Mouse (Mus musculus): ENCODE measurements around the gene Olfm2. TPM values are rescaled to one million over a fixed set of nuclear protein-coding genes. Genes with fewer than 3 reads are reported as not detected.
A peak's percentile ranks its signal among the peaks of the same experiment; 100 is the strongest.

Gene Olfm2
- polyA plus RNA-seq, 1 experiment, result 162 TPM

DNA sequence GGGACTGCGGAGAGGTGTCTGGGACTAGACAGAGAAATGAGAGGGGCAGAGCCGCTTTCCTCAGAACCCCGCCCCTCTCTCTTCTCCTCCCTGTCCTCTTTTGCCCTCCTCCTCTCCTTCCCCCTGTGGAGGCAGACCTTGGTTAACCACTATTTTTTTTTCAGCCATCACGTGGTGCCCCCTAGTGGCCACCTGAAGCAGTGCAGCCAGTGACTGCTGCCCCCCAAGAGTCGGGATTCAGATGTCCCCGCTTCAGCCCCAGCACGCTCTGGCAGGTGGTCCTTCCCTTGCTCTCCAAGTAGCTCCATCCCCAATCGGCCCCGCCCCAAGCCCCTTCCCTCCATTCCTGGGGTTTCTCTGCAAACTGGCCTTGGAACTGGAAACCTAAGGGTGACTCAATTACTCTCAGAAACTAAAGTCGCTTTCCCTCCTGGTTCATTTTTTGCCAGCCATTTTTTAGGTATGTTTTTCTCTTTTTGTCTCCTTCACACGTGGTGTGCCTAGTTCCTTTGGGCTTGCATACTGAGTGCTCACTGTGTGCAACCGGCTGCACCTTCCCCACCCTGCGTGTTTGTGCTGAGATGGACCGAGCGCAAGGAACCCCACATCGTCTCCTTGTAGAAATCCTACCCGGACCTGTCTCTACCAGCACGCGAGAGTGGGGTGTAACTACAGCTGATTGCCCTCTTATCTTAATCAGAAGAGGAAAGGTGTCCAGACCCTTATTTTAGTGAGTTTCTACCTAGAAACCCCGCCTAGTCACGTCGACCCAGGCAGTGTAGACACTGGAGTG is 2.0 kb downstream of the Olfm2 start:
- TF ChIP-seq POLR2A (IDR thresholded peaks at IDR 0.05; ENCODE audit: borderline replicate concordance, extremely low read depth, insufficient read depth, insufficient read length, poor library complexity, severe bottlenecking) (no peak), CTCF (IDR thresholded peaks at IDR 0.05; ENCODE audit: borderline replicate concordance, extremely low read depth, insufficient read depth, insufficient read length) (peak; percentile 83)
- DNase-seq (ENCODE audit: low read depth), result no peak

DNA sequence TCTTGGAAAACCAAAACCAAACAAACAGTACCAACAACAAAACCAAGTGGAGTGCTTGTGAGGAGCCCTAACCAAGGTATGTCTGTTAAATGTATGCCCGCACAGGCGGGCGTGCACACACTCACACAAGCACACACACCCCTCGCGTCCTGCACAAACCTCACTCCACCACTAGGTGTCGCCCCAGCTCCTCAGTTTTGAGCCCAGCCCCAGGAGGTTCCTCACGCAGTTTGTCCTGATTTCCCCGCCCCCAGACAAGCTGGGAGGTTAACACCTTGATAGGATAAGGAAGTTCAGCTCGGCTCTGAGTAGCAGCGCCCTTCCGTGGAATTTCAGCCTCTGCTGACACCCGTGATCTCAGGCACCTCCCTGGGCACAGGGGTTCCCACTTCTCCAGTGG is 5.7 kb downstream of the Olfm2 start:
- TF ChIP-seq POLR2A (IDR thresholded peaks at IDR 0.05; ENCODE audit: borderline replicate concordance, extremely low read depth, insufficient read depth, insufficient read length, poor library complexity, severe bottlenecking) (no peak), CTCF (IDR thresholded peaks at IDR 0.05; ENCODE audit: borderline replicate concordance, extremely low read depth, insufficient read depth, insufficient read length) (peak; percentile 95)
- peak; percentile 84 for DNase-seq (ENCODE audit: low read depth)

DNA sequence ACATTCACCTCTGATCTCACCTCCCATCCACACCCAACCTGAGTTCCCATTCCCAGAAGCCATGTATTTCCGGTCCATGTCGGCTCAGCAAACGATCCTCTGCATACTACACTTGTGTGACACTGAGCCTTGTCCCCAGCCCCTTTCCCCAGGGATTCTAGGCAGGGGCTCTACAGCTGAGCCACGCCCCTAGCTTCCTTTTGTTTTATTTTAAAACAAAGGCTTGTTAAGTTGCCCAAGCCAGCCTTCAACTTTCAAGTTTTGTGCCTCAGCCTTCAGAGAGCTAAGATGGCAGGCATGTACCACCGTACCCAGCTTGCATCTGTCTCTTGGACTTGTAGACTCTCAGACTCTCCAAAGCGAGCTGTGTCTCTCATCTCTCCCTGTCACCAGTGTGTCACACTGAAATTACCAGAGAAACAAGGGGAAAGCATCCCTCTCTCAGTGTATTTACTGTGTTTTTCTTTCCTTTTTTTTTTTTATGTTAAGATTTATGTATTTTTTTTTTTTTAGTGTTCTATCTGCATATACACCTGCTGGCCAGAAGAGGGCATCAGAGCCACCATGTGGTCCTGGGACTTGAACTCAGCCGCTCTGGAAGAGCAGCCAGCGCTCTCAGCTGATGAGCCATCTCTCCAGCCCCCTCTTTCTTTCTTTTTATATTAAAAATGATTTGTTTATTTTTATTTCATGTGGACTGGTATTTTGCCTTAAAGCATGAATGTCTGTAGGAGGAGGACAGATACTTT is 7.7 kb downstream of the Olfm2 start:
- TF ChIP-seq CTCF (IDR thresholded peaks at IDR 0.05; ENCODE audit: borderline replicate concordance, extremely low read depth, insufficient read depth, insufficient read length) (peak; percentile 65; the same call in 1 of the 2 replicates), POLR2A (IDR thresholded peaks at IDR 0.05; ENCODE audit: borderline replicate concordance, extremely low read depth, insufficient read depth, insufficient read length, poor library complexity, severe bottlenecking) (no peak)
- DNase-seq (ENCODE audit: low read depth), result peak; percentile 62

DNA sequence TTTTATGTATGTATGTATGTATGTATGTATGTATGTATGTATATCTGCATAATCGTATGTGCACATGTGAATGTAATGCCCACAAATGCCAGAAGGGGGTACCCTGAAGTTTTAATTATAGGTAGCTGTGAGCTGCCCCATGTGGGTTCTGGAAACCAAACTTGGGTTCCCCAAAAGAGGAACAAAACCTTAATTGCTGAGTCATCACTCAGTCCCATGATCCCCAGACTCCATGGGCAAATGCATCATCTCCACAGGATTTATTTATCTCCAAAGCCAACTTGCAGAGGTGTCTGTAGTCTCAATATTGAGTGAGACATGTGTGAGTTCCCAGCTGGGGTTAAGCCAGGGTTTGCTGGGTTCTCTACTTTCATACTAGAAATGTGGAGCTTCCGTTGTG is 8.9 kb downstream of the Olfm2 start:
- no peak for DNase-seq (ENCODE audit: low read depth)
- no peak for TF ChIP-seq CTCF (IDR thresholded peaks at IDR 0.05; ENCODE audit: borderline replicate concordance, extremely low read depth, insufficient read depth, insufficient read length)
- TF ChIP-seq POLR2A (IDR thresholded peaks at IDR 0.05; ENCODE audit: borderline replicate concordance, extremely low read depth, insufficient read depth, insufficient read length, poor library complexity, severe bottlenecking), result no peak

DNA sequence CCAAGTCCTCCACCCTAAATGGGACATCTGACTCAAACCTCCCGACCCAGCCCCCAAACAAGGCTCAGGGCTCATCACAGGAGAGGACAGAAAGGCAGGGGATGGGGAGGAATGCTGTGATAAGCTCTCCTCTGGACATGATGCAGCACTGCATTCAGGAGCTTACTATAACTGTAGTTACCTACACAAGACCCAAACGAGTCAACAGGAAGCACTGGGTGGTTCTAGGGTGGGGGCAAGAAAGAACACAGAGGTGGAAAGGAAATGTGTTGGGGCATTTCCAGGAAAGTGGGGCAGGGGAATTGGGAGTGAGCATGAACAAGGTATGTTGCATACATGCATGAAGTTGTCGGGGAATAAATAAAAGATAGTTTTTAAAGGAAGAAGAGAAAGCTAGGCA is 11.5 kb downstream of the Olfm2 start:
- no peak for DNase-seq (ENCODE audit: low read depth)
- TF ChIP-seq CTCF (IDR thresholded peaks at IDR 0.05; ENCODE audit: borderline replicate concordance, extremely low read depth, insufficient read depth, insufficient read length) (no peak), POLR2A (IDR thresholded peaks at IDR 0.05; ENCODE audit: borderline replicate concordance, extremely low read depth, insufficient read depth, insufficient read length, poor library complexity, severe bottlenecking) (no peak)

DNA sequence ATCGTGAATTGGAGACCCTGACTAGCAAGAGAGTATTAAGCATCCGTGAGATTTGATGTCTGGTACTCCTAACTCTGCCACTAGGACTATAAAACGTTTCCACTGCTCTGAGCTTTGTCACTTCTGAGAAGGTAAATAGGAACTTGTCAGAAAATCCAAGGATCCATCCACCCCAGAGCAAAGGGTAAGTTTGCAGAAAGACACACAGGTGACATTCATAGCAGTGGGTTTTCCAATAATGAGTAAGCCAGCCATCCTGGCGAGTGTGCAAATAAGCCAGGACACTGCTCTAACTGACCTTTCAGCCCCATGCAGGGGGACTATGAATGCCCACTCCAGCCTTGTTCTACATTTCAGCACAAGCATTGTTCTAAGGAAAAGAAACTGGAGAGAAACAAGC is 14.4 kb downstream of the Olfm2 start:
- TF ChIP-seq CTCF (IDR thresholded peaks at IDR 0.05; ENCODE audit: borderline replicate concordance, extremely low read depth, insufficient read depth, insufficient read length) (no peak), POLR2A (IDR thresholded peaks at IDR 0.05; ENCODE audit: borderline replicate concordance, extremely low read depth, insufficient read depth, insufficient read length, poor library complexity, severe bottlenecking) (no peak)
- no peak for DNase-seq (ENCODE audit: low read depth)

DNA sequence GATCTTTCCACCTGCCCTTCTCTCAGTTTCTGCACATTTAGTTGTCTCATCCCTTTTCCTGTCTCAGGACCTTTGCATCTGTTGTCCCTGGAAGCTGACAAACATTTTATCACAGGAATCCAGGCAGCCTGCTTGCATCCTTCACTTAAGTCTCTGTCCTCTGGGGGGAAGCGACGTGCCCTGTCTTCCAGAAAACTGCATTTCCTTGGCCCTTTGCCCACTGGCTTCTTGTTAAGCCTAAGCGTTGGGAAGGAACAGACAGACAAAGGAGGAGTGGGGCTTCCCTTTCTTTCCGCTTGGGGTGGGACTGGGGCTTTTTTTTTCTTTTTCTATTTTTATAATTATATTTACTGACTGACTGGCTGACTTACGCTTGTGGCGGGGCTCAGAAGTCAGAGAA is 16.7 kb downstream of the Olfm2 start:
- no peak for TF ChIP-seq CTCF (IDR thresholded peaks at IDR 0.05; ENCODE audit: borderline replicate concordance, extremely low read depth, insufficient read depth, insufficient read length)
- no peak for TF ChIP-seq POLR2A (IDR thresholded peaks at IDR 0.05; ENCODE audit: borderline replicate concordance, extremely low read depth, insufficient read depth, insufficient read length, poor library complexity, severe bottlenecking)
- DNase-seq (ENCODE audit: low read depth), result peak; percentile 59

DNA sequence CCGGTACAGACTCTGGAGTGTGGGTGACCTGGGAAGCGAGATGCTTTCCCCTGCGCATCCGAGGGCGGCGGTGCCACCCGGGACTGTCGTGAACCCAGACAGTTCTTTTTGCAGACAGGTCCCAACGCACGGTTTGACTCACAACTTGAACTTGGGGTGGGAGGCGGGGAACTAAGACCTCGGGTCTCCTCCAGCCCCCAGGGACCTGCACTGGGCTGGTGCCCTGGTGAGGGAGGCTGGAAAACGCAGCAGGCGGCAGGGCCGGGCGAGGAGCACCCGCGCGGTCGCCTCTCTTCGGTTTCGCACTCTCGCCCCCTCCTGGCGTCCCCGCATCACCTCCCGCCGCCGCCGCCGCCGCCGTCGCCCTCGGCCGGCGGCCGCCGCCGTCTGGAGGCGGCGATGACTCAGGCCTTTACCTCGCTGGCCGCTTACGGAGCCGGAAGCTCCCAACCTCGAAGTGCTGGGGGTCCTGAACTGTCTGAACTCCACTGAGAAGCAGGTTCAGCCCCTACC is 18.5 kb downstream of the Olfm2 start:
- DNase-seq (ENCODE audit: low read depth), result peak; percentile 69
- no peak for TF ChIP-seq POLR2A (IDR thresholded peaks at IDR 0.05; ENCODE audit: borderline replicate concordance, extremely low read depth, insufficient read depth, insufficient read length, poor library complexity, severe bottlenecking)
- TF ChIP-seq CTCF (IDR thresholded peaks at IDR 0.05; ENCODE audit: borderline replicate concordance, extremely low read depth, insufficient read depth, insufficient read length), result peak; percentile 23; the same call in 1 of the 2 replicates

DNA sequence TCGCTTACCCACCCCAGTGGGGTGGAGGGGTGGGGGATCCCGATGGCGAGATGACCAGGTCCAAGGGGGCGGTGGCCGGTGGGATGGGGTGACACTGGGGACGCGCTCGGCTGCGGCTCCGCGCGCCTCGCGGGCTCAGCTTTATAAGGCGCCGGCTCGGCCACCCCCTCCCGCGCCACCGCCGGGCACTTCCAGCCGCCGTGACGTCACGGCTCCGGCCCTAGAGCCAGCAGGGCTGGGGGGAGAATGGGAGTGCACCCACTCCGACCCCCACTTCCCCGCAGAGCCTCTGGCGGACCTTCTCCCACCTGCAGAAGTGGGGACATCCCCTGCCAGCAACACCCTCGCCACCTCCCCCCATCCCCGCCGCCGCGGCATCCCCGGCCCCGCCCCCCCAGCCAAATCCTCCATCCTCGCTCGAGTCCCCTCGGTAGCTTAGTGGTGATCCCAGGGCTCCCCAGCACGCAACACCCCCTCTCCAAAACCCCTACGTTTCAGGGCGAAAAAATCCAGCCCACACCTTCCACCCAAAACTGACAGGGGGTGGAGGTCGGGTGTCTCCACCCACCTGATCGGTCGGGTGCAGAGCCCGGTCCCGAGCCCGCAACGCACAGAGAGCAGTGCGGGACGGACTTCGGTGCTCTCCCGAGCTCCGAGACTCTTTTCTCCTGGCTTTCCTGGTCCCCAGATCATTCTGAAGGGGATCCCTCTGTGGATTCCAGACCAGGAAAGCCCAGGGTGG is 19.1 kb downstream of the Olfm2 start:
- TF ChIP-seq POLR2A (IDR thresholded peaks at IDR 0.05; ENCODE audit: borderline replicate concordance, extremely low read depth, insufficient read depth, insufficient read length, poor library complexity, severe bottlenecking), result 0 out of 2 replicates have a peak, but pooled peaks have one; percentile 13
- no peak for TF ChIP-seq CTCF (IDR thresholded peaks at IDR 0.05; ENCODE audit: borderline replicate concordance, extremely low read depth, insufficient read depth, insufficient read length)
- peak; percentile 49 for DNase-seq (ENCODE audit: low read depth)

DNA sequence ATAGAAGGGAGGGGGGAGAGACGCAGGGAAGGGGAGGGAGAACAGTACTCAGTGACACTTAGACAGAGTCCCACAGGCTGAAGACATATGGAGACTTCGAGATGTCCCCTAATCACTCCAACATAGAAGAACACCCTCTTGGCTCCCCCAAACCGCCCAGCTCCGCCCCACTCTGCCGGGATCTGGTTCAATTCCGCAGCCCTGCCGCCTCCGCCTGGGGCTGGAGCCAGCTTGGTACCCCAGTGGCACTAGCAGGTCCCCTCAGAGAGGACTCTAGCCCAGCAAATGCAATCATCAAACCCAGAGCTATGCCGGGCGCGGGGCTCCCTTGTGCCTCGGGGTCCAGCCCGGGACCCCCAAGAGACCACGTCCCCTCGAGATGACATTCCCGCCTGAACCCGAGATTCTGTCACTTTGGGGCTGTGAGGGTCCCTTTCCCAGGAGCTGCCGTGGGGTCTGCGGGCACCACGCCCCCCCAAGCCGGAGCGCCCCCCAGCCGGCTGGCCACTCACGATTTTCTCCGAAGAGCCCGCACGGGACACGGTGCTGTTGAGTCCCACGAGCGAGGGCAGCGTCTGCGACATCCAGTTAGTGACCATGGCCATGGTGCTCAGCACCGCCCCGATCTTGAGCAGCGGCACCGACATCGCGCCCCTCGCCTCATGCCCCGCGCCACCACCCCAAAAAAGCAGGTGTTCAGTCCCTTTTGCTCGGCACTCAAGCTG is 19.9 kb downstream of the Olfm2 start:
- TF ChIP-seq CTCF (IDR thresholded peaks at IDR 0.05; ENCODE audit: borderline replicate concordance, extremely low read depth, insufficient read depth, insufficient read length), result no peak
- no peak for TF ChIP-seq POLR2A (IDR thresholded peaks at IDR 0.05; ENCODE audit: borderline replicate concordance, extremely low read depth, insufficient read depth, insufficient read length, poor library complexity, severe bottlenecking)

More for the DNA sequence above, 19.9 kb downstream of the Olfm2 start:
- DNase-seq (ENCODE audit: low read depth), result no peak
